Mouse (Mus musculus) CH12.LX (cell line): ENCODE results near the gene A2ml1. TPM values are rescaled to one million over a fixed set of nuclear protein-coding genes. Genes with fewer than 3 reads are reported as not detected.

Experiments
- DNase-seq: peaks from one replicate; pipeline ENCODE4 v3.0.0-alpha.2; 2013; ENCODE audit errors: extremely low read depth
- H3K27ac ChIP-seq: 2 replicates; pipeline ENCODE4 v1.5.1; 2012; ENCODE audit warnings: low read depth, mild to moderate bottlenecking, control low read depth, moderate library complexity; ENCODE audit not compliant: insufficient read depth
- H3K27me3 ChIP-seq: replicated peaks from 2 replicates; pipeline ENCODE3; 2012; ENCODE audit warnings: inconsistent platforms
- H3K36me3 ChIP-seq, 2 experiments: replicated peaks in 1 of 2; 2 replicates each; pipeline versions ENCODE3 to v1.6.1; 2012; ENCODE audit warnings: inconsistent platforms in 1 of 2, low read length in 1 of 2, mild to moderate bottlenecking in 1 of 2, mixed read lengths in 1 of 2, moderate library complexity in 1 of 2; ENCODE audit not compliant: control insufficient read depth in 1 of 2, insufficient read depth in 1 of 2
- H3K4me1 ChIP-seq, 2 experiments: 2 replicates each; pipeline ENCODE4 v1.6.1; 2012; ENCODE audit warnings: inconsistent platforms in 1 of 2, moderate library complexity in 1 of 2; ENCODE audit not compliant: insufficient read depth in 2 of 2, control insufficient read depth in 1 of 2
- H3K4me2 ChIP-seq: 2 replicates; pipeline ENCODE4 v1.6.1; 2012; ENCODE audit warnings: low read depth, mild to moderate bottlenecking, control low read depth; ENCODE audit not compliant: poor library complexity, insufficient read depth, severe bottlenecking
- H3K4me3 ChIP-seq, 3 experiments: fragments of 150-350 bp in 1 of 3; sonication (generic) in 1 of 3; replicated peaks in 1 of 3; 2 replicates each; pipeline versions ENCODE3 to v1.5.1; 2011 to 2012; ENCODE audit warnings: low read depth in 2 of 3, low read length in 2 of 3, mild to moderate bottlenecking in 2 of 3, moderate library complexity in 2 of 3, control low read depth in 1 of 3, improper control_type of control experiment in 1 of 3, inconsistent platforms in 1 of 3, mixed read lengths in 1 of 3; ENCODE audit not compliant: poor library complexity in 1 of 3
- H3K79me2 ChIP-seq: replicated peaks from 2 replicates; pipeline ENCODE4 v1.6.1; 2012; ENCODE audit warnings: mild to moderate bottlenecking, moderate library complexity; ENCODE audit not compliant: control insufficient read depth, poor library complexity, insufficient read depth, severe bottlenecking; ENCODE audit errors: extremely low read depth
- H3K9ac ChIP-seq: 2 replicates; pipeline ENCODE4 v1.6.1; 2012; ENCODE audit warnings: low read depth, mild to moderate bottlenecking, control low read depth, moderate library complexity; ENCODE audit not compliant: insufficient read depth
- H3K9me3 ChIP-seq: replicated peaks from 2 replicates; pipeline ENCODE3; 2012; ENCODE audit warnings: low read length, inconsistent platforms, mixed read lengths
- E2F4 ChIP-seq: IDR thresholded peaks from 2 replicates; pipeline ENCODE4 v1.6.1; 2011; ENCODE audit warnings: low read depth, low read length, improper control_type of control experiment; ENCODE audit not compliant: insufficient replicate concordance
- ELF1 ChIP-seq: IDR thresholded peaks from 2 replicates; pipeline ENCODE4 v1.6.1; 2014; ENCODE audit warnings: low read depth, mild to moderate bottlenecking, inconsistent platforms, low read length, improper control_type of control experiment
- EP300 ChIP-seq: IDR thresholded peaks from 2 replicates; pipeline ENCODE4 v1.6.1; 2011; ENCODE audit warnings: low read length, improper control_type of control experiment
- GABPA ChIP-seq: IDR thresholded peaks from 2 replicates; pipeline ENCODE4 v1.6.1; 2012; ENCODE audit warnings: low read depth, low read length, improper control_type of control experiment, inconsistent platforms; ENCODE audit not compliant: insufficient replicate concordance
- HCFC1 ChIP-seq: IDR thresholded peaks from 2 replicates; pipeline ENCODE4 v1.6.1; 2012; ENCODE audit warnings: low read depth, mild to moderate bottlenecking, inconsistent platforms, low read length, improper control_type of control experiment
- IRF4 ChIP-seq: IDR thresholded peaks from 2 replicates; pipeline ENCODE4 v1.6.1; 2014; ENCODE audit warnings: low read depth, mild to moderate bottlenecking, inconsistent platforms, low read length, improper control_type of control experiment
- JUN ChIP-seq: IDR thresholded peaks from 2 replicates; pipeline ENCODE4 v1.6.1; 2011; ENCODE audit warnings: low read depth, mild to moderate bottlenecking, low read length, improper control_type of control experiment, moderate library complexity; ENCODE audit not compliant: insufficient read depth
- JUND ChIP-seq: conservative IDR thresholded peaks from 2 replicates; pipeline ENCODE4 v1.6.1; 2011; ENCODE audit warnings: low read depth, low read length, improper control_type of control experiment
- MAFK ChIP-seq: IDR thresholded peaks from 2 replicates; pipeline ENCODE4 v1.6.1; 2011; ENCODE audit warnings: low read length, improper control_type of control experiment; ENCODE audit not compliant: insufficient replicate concordance
- MAZ ChIP-seq: IDR thresholded peaks from 2 replicates; pipeline ENCODE4 v1.6.1; 2012; ENCODE audit warnings: low read depth, mild to moderate bottlenecking, inconsistent platforms, low read length, improper control_type of control experiment, moderate library complexity
- MEF2A ChIP-seq: IDR thresholded peaks from 2 replicates; pipeline ENCODE4 v1.6.1; 2014; ENCODE audit warnings: low read depth, mild to moderate bottlenecking, inconsistent platforms, low read length, improper control_type of control experiment, borderline replicate concordance
- MYC ChIP-seq: IDR thresholded peaks from 2 replicates; pipeline ENCODE4 v1.6.1; 2011; ENCODE audit warnings: low read depth, mild to moderate bottlenecking, improper control_type of control experiment, low read length
- PAX5 ChIP-seq: IDR thresholded peaks from 2 replicates; pipeline ENCODE4 v1.6.1; 2012; ENCODE audit warnings: low read length, inconsistent platforms, mixed read lengths
- POLR2A ChIP-seq: IDR thresholded peaks from 2 replicates; pipeline ENCODE4 v1.6.1; 2011; ENCODE audit warnings: low read depth, mild to moderate bottlenecking, improper control_type of control experiment, low read length
- RAD21 ChIP-seq: IDR thresholded peaks from 2 replicates; pipeline ENCODE4 v1.6.1; 2011; ENCODE audit warnings: low read depth, mild to moderate bottlenecking, low read length, improper control_type of control experiment, moderate library complexity
- RCOR1 ChIP-seq: conservative IDR thresholded peaks from 2 replicates; pipeline ENCODE4 v1.6.1; 2012; ENCODE audit warnings: low read depth, mild to moderate bottlenecking, inconsistent platforms, low read length, improper control_type of control experiment
- SIN3A ChIP-seq: IDR thresholded peaks from 2 replicates; pipeline ENCODE4 v1.6.1; 2012; ENCODE audit warnings: low read length, improper control_type of control experiment, inconsistent platforms
- SMC3 ChIP-seq: IDR thresholded peaks from 2 replicates; pipeline ENCODE4 v1.6.1; 2011; ENCODE audit warnings: low read depth, low read length, improper control_type of control experiment
- TBP ChIP-seq: conservative IDR thresholded peaks from 2 replicates; pipeline ENCODE4 v1.6.1; 2011; ENCODE audit warnings: low read depth, low read length, improper control_type of control experiment
- UBTF ChIP-seq: IDR thresholded peaks from 2 replicates; pipeline ENCODE4 v1.6.1; 2012; ENCODE audit warnings: low read depth, mild to moderate bottlenecking, inconsistent platforms, low read length, improper control_type of control experiment, moderate library complexity
- USF1 ChIP-seq: IDR thresholded peaks from 2 replicates; pipeline ENCODE4 v1.6.1; 2014; ENCODE audit warnings: low read depth, mild to moderate bottlenecking, inconsistent platforms, low read length, improper control_type of control experiment
- USF2 ChIP-seq: conservative IDR thresholded peaks from 2 replicates; pipeline ENCODE4 v1.6.1; 2011; ENCODE audit warnings: low read depth, low read length, improper control_type of control experiment
- ZKSCAN1 ChIP-seq: IDR thresholded peaks from 2 replicates; pipeline ENCODE4 v1.6.1; 2012; ENCODE audit warnings: low read depth, inconsistent platforms, low read length, improper control_type of control experiment, borderline replicate concordance
- ZMIZ1 ChIP-seq: IDR thresholded peaks from 2 replicates; pipeline ENCODE4 v1.6.1; 2012; ENCODE audit warnings: low read depth, mild to moderate bottlenecking, inconsistent platforms, low read length, improper control_type of control experiment
- dilution Hi-C: fragments of 300-500 bp; cut with MboI; formaldehyde crosslinking; loops from 2 replicates; pipeline ENCODE4 v1.14.3; 2020; ENCODE audit warnings: low sequenced_read_pairs; ENCODE audit not compliant: extremely low pct_unique_long_range_greater_than_20kb, extremely low pct_ligation_motif_present
- in situ Hi-C: fragments of 300-500 bp; cut with MboI; formaldehyde crosslinking; loops from 3 replicates; pipeline ENCODE4 v1.14.3; 2019; ENCODE audit warnings: low sequenced_read_pairs, low pct_ligation_motif_present, low pct_unique_long_range_greater_than_20kb, mixed read lengths
- polyA plus RNA-seq: library from polyadenylated mRNA; unstranded; fragments of >175 nt; gene quantifications from 2 replicates; pipeline ENCODE4 v1.2.1, GENCODE M21; 2012; ENCODE audit warnings: low read depth; ENCODE audit not compliant: insufficient read length
- total RNA-seq, 2 experiments: library from RNA; depleted of rRNA; stranded (reverse); fragments of 300-350 nt in 1 of 2; fragments of >200 nt in 1 of 2; gene quantifications; 2 replicates each; pipeline ENCODE4 v1.2.3; 2012 to 2014

Gene A2ml1
- total and polyA plus RNA-seq, 3 experiments: not detected

GRCm38 (mm10) chr6:128528491-128528890 lies 52.9 kb downstream of the A2ml1 start:
- dilution Hi-C loops (no loop called here), in situ Hi-C loops (no loop called here)
- Histone ChIP-seq H3K79me2 (no peaks in the 10 kb centered on the region), H3K9me3 (peaks cover 4% of the 10 kb centered on the region), H3K4me1 (no peaks in the 10 kb centered on the region), H3K36me3 (no peaks in the 10 kb centered on the region), H3K27me3 (no peaks in the 10 kb centered on the region), H3K9ac (no peak overlapping the region), H3K4me2 (no peak overlapping the region), H3K27ac (no peak overlapping the region), H3K4me3 (no peak overlapping the region)
- no peak for TF ChIP-seq USF1
- no peak for TF ChIP-seq IRF4
- no peak for TF ChIP-seq JUN
- TF ChIP-seq USF2: no peak
- TF ChIP-seq MEF2A: no peak
- no peak for DNase-seq

DNA sequence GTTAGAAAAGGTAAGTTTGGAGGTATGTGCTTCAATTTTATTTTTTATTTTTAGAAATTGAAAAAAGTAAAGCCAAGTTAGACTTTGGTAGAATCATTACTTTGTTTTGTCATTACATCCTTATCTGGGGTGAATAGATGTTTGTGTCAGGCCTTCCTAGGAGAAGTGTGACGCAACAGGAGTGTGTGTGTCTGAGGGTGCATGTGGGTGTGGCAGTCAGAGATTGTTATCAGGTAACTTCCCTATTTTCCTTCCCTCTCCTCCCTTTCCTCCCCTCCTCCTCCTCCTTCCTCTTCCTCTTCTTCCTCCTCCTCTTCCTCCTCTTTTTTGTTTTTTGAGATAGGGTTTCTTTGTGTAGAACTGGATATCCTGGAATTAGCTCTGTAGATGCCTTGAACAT lies 54.3 kb downstream of the A2ml1 start:
- Histone ChIP-seq H3K4me3 (no peak overlapping the region), H3K36me3 (no peaks in the 10 kb centered on the region), H3K27me3 (no peaks in the 10 kb centered on the region), H3K27ac (no peak overlapping the region), H3K79me2 (no peaks in the 10 kb centered on the region)
- DNase-seq: no peak
- dilution Hi-C loops (no loop called here), in situ Hi-C loops (no loop called here)
- TF ChIP-seq JUND (no peak), ZMIZ1 (no peak), HCFC1 (no peak), MAZ (no peak), TBP (no peak)
- TF ChIP-seq, all 38 proteins: peak for 0
- H3K4me2 ChIP-seq: no peak overlapping the region
- H3K4me1 ChIP-seq: no peaks in the 10 kb centered on the region
- peaks cover 4% of the 10 kb centered on the region for H3K9me3 ChIP-seq
- H3K9ac ChIP-seq: no peak overlapping the region

GRCm38 (mm10) chr6:128526601-128527000 lies 54.8 kb downstream of the A2ml1 start, which contains the start of gene Pzp:
Gene Pzp, minus strand, starts transcription at chr6:128526720.
- Histone ChIP-seq H3K4me1 (no peaks in the 10 kb centered on the region), H3K4me2 (no peak within 1 kb of the TSS), H3K9ac (no peak within 1 kb of the TSS), H3K27ac (no peak within 1 kb of the TSS), H3K9me3 (peaks cover 4% of the 10 kb centered on the region), H3K79me2 (no peaks in the 10 kb centered on the region), H3K27me3 (no peaks in the 10 kb centered on the region), H3K36me3 (no peaks in the 10 kb centered on the region), H3K4me3 (no peak within 1 kb of the TSS)
- no peak for DNase-seq
- TF ChIP-seq ZKSCAN1: no peak
- TF ChIP-seq IRF4: no peak
- no peak for TF ChIP-seq GABPA
- no peak for TF ChIP-seq EP300
- TF ChIP-seq E2F4: no peak
- no peak for TF ChIP-seq MYC
- no peak for TF ChIP-seq RAD21
- TF ChIP-seq PAX5: no peak
- no peak for TF ChIP-seq HCFC1
- TF ChIP-seq POLR2A: no peak
- no peak for TF ChIP-seq SIN3A
- no peak for TF ChIP-seq RCOR1
- no peak for TF ChIP-seq SMC3
- no peak for TF ChIP-seq JUND
- TF ChIP-seq MAFK: no peak
- TF ChIP-seq USF1: no peak
- no peak for TF ChIP-seq ELF1
- TF ChIP-seq UBTF: no peak
- dilution Hi-C loops (no loop called here), in situ Hi-C loops (no loop called here)
